Mouse (Mus musculus): Measurements from ENCODE around the gene Klrb1f. TPM values are rescaled to one million over a fixed set of nuclear protein-coding genes. Genes with fewer than 3 reads are reported as not detected.
A peak's percentile ranks its signal among the peaks of the same experiment; 100 is the strongest.
"Not testable (repeated sequence)": the region's sequence is repeated elsewhere in the genome, so short reads cannot be mapped to it uniquely, and the experiment has no call there.

The Klrb1f gene
- polyA plus RNA-seq, 1 experiment from 2014 or later = 0.58 TPM

DNA sequence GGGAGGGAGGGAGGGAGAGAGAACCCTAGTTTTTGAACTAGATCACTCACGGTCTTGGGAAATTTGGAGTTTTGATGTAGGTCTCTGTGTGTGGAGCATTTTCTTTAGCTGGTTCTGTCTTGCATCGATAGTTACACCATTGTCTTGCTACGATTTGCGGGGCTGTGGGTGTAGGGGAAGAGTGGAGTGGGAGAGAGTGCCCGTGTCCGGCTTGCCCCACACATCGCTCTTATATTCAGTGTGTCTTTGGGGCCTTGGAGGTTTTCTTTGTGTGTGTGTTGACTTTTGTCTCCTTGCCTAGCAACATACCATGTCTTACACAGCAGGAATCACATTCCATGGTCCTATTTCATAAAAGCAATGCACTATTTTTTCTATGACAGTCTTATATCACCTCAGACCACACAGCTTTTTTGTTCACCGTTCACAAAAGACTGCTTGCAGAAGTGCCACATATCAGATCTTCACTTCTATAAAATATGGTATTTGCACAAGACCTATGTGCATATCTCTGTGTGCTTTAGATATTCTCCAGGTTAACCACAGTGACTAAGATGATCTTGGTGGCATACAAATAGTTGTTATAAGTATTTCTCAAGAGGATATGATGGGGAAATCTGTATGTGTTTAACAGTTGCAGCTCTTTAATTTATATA lies 4.0 kb downstream of the Klrb1f start:
- peak; percentile 72; the same call in 1 of the 2 replicates for ATAC-seq (ENCODE audit: low FRiP score)
- H3K4me1 ChIP-seq = 0 out of 2 replicates have a peak, but pooled peaks cover 8% of the 10 kb centered on the region
- no peak overlapping the region for H3K27ac ChIP-seq (replicated peaks)
- H3K27me3 ChIP-seq (replicated peaks) = no peaks in the 10 kb centered on the region
- peak overlapping the region; percentile 56 for H3K4me2 ChIP-seq
- peak overlapping the region; percentile 37 for H3K4me3 ChIP-seq (replicated peaks)
- H3K9ac ChIP-seq (replicated peaks) = peak overlapping the region; percentile 41; the same call in 1 of the 2 replicates
- WGBS = 2% methylated on average over 8 of the region's 8 CpGs
- H3K36me3 ChIP-seq = no peaks in the 10 kb centered on the region
- no peaks in the 10 kb centered on the region for H3K9me3 ChIP-seq (replicated peaks)

DNA sequence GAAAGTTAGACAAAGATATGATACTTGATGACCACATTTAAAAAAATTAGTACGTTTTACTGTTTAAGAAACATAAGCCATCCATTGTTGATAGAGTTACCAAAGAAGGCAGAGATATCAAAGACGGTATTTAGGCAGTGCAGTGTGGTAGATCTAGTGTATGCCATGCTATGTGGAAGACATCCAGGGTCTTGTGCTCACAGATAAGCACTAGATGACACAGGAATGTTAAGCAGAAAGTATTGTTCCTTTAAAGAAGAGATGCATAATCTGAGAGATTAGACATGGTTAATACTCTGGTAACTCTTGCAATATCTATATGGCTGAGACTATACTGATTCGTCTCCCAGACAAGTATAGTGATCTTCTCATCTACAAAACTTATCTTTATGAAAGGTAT lies 5.4 kb downstream of the Klrb1f start:
- H3K9ac ChIP-seq (replicated peaks) = no peak overlapping the region
- 0 out of 2 replicates have a peak, but pooled peaks cover 8% of the 10 kb centered on the region for H3K4me1 ChIP-seq
- H3K27me3 ChIP-seq (replicated peaks) = no peaks in the 10 kb centered on the region
- no peaks in the 10 kb centered on the region for H3K9me3 ChIP-seq (replicated peaks)
- H3K4me2 ChIP-seq = no peak overlapping the region
- WGBS = 85% methylated on average over 3 of the region's 3 CpGs
- H3K4me3 ChIP-seq (replicated peaks) = no peak overlapping the region
- ATAC-seq (ENCODE audit: low FRiP score) = no peak
- H3K36me3 ChIP-seq = no peaks in the 10 kb centered on the region
- H3K27ac ChIP-seq (replicated peaks) = no peak overlapping the region

- Histone ChIP-seq H3K27me3 (replicated peaks) (no peaks in the 10 kb centered on the region), H3K4me1 (0 out of 2 replicates have a peak, but pooled peaks cover 8% of the 10 kb centered on the region)
Measured at GRCm38 (mm10) chr6:129051731-129052130, 6.0 kb downstream of the Klrb1f start.

GRCm38 (mm10) chr6:129056237-129056636 lies 10.5 kb downstream of the Klrb1f start:
- no peak overlapping the region for H3K4me2 ChIP-seq
- 87% methylated on average over 3 of the region's 3 CpGs for WGBS
- ATAC-seq (ENCODE audit: low FRiP score) = no peak
- no peak overlapping the region for H3K9ac ChIP-seq (replicated peaks)
- H3K4me3 ChIP-seq (replicated peaks) = no peak overlapping the region
- no peaks in the 10 kb centered on the region for H3K36me3 ChIP-seq
- H3K9me3 ChIP-seq (replicated peaks) = no peaks in the 10 kb centered on the region
- H3K4me1 ChIP-seq = no peaks in the 10 kb centered on the region
- H3K27ac ChIP-seq (replicated peaks) = no peak overlapping the region
- H3K27me3 ChIP-seq (replicated peaks) = no peaks in the 10 kb centered on the region

More at GRCm38 (mm10) chr6:129051731-129052130, 6.0 kb downstream of the Klrb1f start:
- H3K9ac ChIP-seq (replicated peaks) = no peak overlapping the region
- no peak overlapping the region for H3K4me3 ChIP-seq (replicated peaks)
- no peak overlapping the region for H3K27ac ChIP-seq (replicated peaks)
- H3K36me3 ChIP-seq = no peaks in the 10 kb centered on the region
- ATAC-seq (ENCODE audit: low FRiP score) = no peak
- H3K4me2 ChIP-seq = no peak overlapping the region
- WGBS = 89% methylated on average over 5 of the region's 5 CpGs
- no peaks in the 10 kb centered on the region for H3K9me3 ChIP-seq (replicated peaks)

DNA sequence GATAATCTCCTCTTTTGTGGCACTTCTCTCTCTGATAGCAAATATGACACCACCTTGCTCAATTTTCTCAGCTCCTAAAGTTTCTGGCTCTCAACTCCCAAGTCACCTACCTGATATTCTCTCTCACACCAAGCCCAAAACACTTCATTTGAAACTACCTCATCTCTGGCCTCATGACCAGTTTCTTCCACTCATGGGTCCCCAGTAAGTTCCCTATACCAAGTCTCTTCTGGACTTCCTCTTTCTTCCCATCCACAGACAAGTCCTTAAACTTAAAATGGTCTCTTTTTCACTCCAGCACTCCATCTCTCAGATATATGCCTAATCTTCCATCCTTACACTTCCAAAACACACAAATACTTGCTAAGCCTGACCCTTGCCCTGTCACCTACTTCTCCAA lies 12.3 kb downstream of the Klrb1f start:
- H3K9me3 ChIP-seq (replicated peaks) = no peaks in the 10 kb centered on the region
- no peaks in the 10 kb centered on the region for H3K27me3 ChIP-seq (replicated peaks)
- ATAC-seq (ENCODE audit: low FRiP score) = no peak
- H3K4me2 ChIP-seq = no peak overlapping the region
- H3K4me1 ChIP-seq = no peaks in the 10 kb centered on the region
- no peaks in the 10 kb centered on the region for H3K36me3 ChIP-seq
- H3K27ac ChIP-seq (replicated peaks) = no peak overlapping the region
- H3K4me3 ChIP-seq (replicated peaks) = no peak overlapping the region
- H3K9ac ChIP-seq (replicated peaks) = no peak overlapping the region

GRCm38 (mm10) chr6:129065407-129065806 lies 19.7 kb downstream of the Klrb1f start:
- Histone ChIP-seq H3K4me1 (no peaks in the 10 kb centered on the region), H3K9ac (replicated peaks) (no peak overlapping the region), H3K27ac (replicated peaks) (no peak overlapping the region), H3K36me3 (no peaks in the 10 kb centered on the region), H3K9me3 (replicated peaks) (no peaks in the 10 kb centered on the region), H3K4me3 (replicated peaks) (no peak overlapping the region), H3K4me2 (no peak overlapping the region), H3K27me3 (replicated peaks) (no peaks in the 10 kb centered on the region)
- no peak for ATAC-seq (ENCODE audit: low FRiP score)
- WGBS = 68% methylated on average over 3 of the region's 3 CpGs

- Histone ChIP-seq H3K36me3 (no peaks in the 10 kb centered on the region), H3K27ac (replicated peaks) (no peak overlapping the region), H3K27me3 (replicated peaks) (no peaks in the 10 kb centered on the region), H3K4me2 (no peak overlapping the region), H3K4me1 (no peaks in the 10 kb centered on the region), H3K9ac (replicated peaks) (no peak overlapping the region), H3K4me3 (replicated peaks) (no peak overlapping the region), H3K9me3 (replicated peaks) (0 out of 2 replicates have a peak, but pooled peaks cover under 1% of the 10 kb centered on the region)
- no peak for ATAC-seq (ENCODE audit: low FRiP score)
- 90% methylated on average over 3 of the region's 3 CpGs for WGBS
Measured at GRCm38 (mm10) chr6:129065857-129066256, 20.2 kb downstream of the Klrb1f start.

GRCm38 (mm10) chr6:129066530-129066929 lies 20.8 kb downstream of the Klrb1f start:
- no peak overlapping the region for H3K4me2 ChIP-seq
- H3K27ac ChIP-seq (replicated peaks) = no peak overlapping the region
- H3K36me3 ChIP-seq = no peaks in the 10 kb centered on the region
- H3K27me3 ChIP-seq (replicated peaks) = no peaks in the 10 kb centered on the region
- no peak for ATAC-seq (ENCODE audit: low FRiP score)
- H3K4me1 ChIP-seq = no peaks in the 10 kb centered on the region
- H3K9me3 ChIP-seq (replicated peaks) = 0 out of 2 replicates have a peak, but pooled peaks cover 3% of the 10 kb centered on the region
- no peak overlapping the region for H3K4me3 ChIP-seq (replicated peaks)
- no peak overlapping the region for H3K9ac ChIP-seq (replicated peaks)

GRCm38 (mm10) chr6:129066986-129067385 lies 21.3 kb downstream of the Klrb1f start:
- 70% methylated on average over 1 of the region's 1 CpGs for WGBS
- Histone ChIP-seq H3K9ac (replicated peaks) (no peak overlapping the region), H3K27ac (replicated peaks) (no peak overlapping the region), H3K4me3 (replicated peaks) (no peak overlapping the region), H3K9me3 (replicated peaks) (0 out of 2 replicates have a peak, but pooled peaks cover 3% of the 10 kb centered on the region), H3K27me3 (replicated peaks) (no peaks in the 10 kb centered on the region), H3K36me3 (no peaks in the 10 kb centered on the region), H3K4me2 (no peak overlapping the region), H3K4me1 (no peaks in the 10 kb centered on the region)
- ATAC-seq (ENCODE audit: low FRiP score) = no peak

GRCm38 (mm10) chr6:129085098-129085497 lies 39.4 kb downstream of the Klrb1f start:
- Histone ChIP-seq H3K27me3 (replicated peaks) (no peaks in the 10 kb centered on the region), H3K4me3 (replicated peaks) (no peak overlapping the region), H3K4me2 (no peak overlapping the region), H3K9ac (replicated peaks) (no peak overlapping the region), H3K27ac (replicated peaks) (no peak overlapping the region), H3K4me1 (no peaks in the 10 kb centered on the region), H3K36me3 (no peaks in the 10 kb centered on the region), H3K9me3 (replicated peaks) (no peaks in the 10 kb centered on the region)
- 72% methylated on average over 6 of the region's 6 CpGs for WGBS
- ATAC-seq (ENCODE audit: low FRiP score) = no peak

DNA sequence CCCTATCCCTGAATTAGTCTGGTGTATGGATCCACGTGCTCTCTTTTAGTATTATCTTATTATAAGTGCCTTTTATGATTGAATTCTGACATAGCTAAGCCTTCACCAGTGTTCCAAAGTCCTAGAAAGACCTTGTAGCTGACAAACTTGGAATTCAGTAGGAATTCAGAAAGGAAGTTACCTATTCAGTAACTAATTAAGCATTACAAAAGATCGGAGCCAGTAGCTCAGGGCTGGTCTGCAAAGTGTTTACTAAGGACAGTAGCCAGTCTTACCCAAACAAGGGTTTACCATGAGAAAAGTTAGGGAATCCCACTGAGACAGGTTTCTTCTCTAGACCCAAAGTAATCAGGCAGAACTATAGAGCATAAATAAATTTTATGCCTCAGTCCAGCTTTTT lies 40.3 kb downstream of the Klrb1f start:
- not testable (repeated sequence) for H3K27ac ChIP-seq (replicated peaks); H3K9me3 ChIP-seq (replicated peaks); H3K36me3 ChIP-seq; ATAC-seq (ENCODE audit: low FRiP score); H3K4me3 ChIP-seq (replicated peaks); H3K27me3 ChIP-seq (replicated peaks); H3K4me2 ChIP-seq; H3K4me1 ChIP-seq; H3K9ac ChIP-seq (replicated peaks)
- WGBS = 85% methylated on average over 2 of the region's 2 CpGs

DNA sequence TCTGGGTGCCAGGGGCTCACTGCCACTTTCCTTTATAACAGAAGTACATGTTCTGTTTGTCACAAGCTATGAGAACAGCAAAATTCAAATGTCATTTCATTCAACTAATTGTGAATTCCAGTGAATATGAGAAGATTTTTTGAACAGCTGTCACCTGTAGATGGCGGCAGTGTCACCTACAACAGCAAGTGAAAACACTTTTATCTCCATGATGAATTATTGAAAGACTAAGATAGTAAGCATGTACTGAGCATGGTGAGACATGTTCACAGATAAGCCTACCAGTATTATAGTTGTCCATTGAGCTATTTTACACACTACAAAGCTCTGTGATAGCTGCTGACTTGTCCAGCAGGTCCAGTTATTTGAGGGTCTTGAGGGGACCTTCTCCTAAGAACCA lies 42.5 kb downstream of the Klrb1f start:
- Histone ChIP-seq H3K9ac (replicated peaks) (no peak overlapping the region), H3K4me1 (no peaks in the 10 kb centered on the region), H3K4me3 (replicated peaks) (no peak overlapping the region), H3K27ac (replicated peaks) (no peak overlapping the region), H3K9me3 (replicated peaks) (no peaks in the 10 kb centered on the region), H3K4me2 (no peak overlapping the region), H3K36me3 (no peaks in the 10 kb centered on the region), H3K27me3 (replicated peaks) (no peaks in the 10 kb centered on the region)
- no peak for ATAC-seq (ENCODE audit: low FRiP score)
- 93% methylated on average over 1 of the region's 1 CpGs for WGBS
